8 mouse cellular contexts compared by ENCODE assay signal in the genomic region with DNA sequence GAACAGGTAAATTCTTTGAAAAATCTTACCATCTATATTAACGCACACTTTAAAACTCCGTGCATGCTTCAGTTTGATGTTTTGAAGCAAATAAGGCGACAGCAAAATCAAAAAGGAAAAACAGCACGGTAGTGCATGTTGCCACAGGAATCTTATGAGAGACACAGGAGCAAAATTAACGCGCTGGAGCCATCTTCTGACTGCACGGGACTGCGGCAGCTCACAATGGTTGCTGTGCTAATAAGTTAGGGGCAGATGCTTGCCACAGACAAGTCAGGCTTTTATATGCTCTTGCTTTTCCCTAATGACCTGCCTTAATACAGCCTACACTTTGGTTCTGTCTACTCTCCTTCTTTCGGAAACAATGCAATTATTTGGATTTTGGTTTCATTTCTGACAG.
DNase-seq lines count a peak whose midpoint lies in the region; ATAC-seq and TF ChIP-seq lines count a peak whose summit lies in the region.

No protein-coding gene starts in this region.

- WGBS in lung, adult 2 months, result 70% methylated on average over 9 of the region's 9 CpGs
- WGBS in embryonic facial prominence, embryonic 13.5 days, result 64% methylated on average over 9 of the region's 9 CpGs
- 58% methylated on average over 9 of the region's 9 CpGs for WGBS in neural tube, embryonic 12.5 days

- peak; percentile 16; the same call in 1 of the 2 replicates for TF ChIP-seq CTCF in lung, adult 2 months (IDR thresholded peaks at IDR 0.05; ENCODE audit: insufficient read depth, low read length)

- H3K27ac ChIP-seq in embryonic facial prominence, embryonic 13.5 days, result peak overlapping the region; percentile 7; the same call in 1 of the 2 replicates
- no peak overlapping the region for H3K27ac ChIP-seq in neural tube, embryonic 12.5 days

- no peak for ATAC-seq in embryonic facial prominence, embryonic 13.5 days (ENCODE audit: insufficient number of reproducible peaks, insufficient read depth, low FRiP score, low TSS enrichment, low read depth)
- ATAC-seq in neural tube, embryonic 12.5 days (ENCODE audit: low FRiP score, low read depth), result 0 out of 2 replicates have a peak, but pooled peaks have one; percentile 8

- H3K4me1 ChIP-seq in lung, adult 2 months (ENCODE audit: control insufficient read depth, insufficient read depth, low read length), result no peaks in the 10 kb centered on the region
- H3K4me1 ChIP-seq in embryonic facial prominence, embryonic 13.5 days, result peaks cover 9% of the 10 kb centered on the region; the same call in 1 of the 2 replicates
- peaks cover 3% of the 10 kb centered on the region for H3K4me1 ChIP-seq in neural tube, embryonic 12.5 days

- no peak overlapping the region for H3K4me3 ChIP-seq in lung, adult 2 months (replicated peaks; ENCODE audit: extremely low read depth, low read depth, low read length)
- H3K4me3 ChIP-seq in embryonic facial prominence, embryonic 13.5 days, result no peak overlapping the region
- no peak overlapping the region for H3K4me3 ChIP-seq in neural tube, embryonic 12.5 days

- H3K36me3 ChIP-seq in embryonic facial prominence, embryonic 13.5 days, result no peaks in the 10 kb centered on the region
- no peaks in the 10 kb centered on the region for H3K36me3 ChIP-seq in neural tube, embryonic 12.5 days

- 0 out of 2 replicates have a peak, but pooled peaks cover 3% of the 10 kb centered on the region for H3K27me3 ChIP-seq in embryonic facial prominence, embryonic 13.5 days
- no peaks in the 10 kb centered on the region for H3K27me3 ChIP-seq in neural tube, embryonic 12.5 days (replicated peaks)

- H3K9me3 ChIP-seq in embryonic facial prominence, embryonic 13.5 days, result no peaks in the 10 kb centered on the region
- no peaks in the 10 kb centered on the region for H3K9me3 ChIP-seq in neural tube, embryonic 12.5 days

- H3K4me2 ChIP-seq in embryonic facial prominence, embryonic 13.5 days, result no peak overlapping the region
- no peak overlapping the region for H3K4me2 ChIP-seq in neural tube, embryonic 12.5 days (replicated peaks)

- no peak overlapping the region for H3K9ac ChIP-seq in embryonic facial prominence, embryonic 13.5 days
- no peak overlapping the region for H3K9ac ChIP-seq in neural tube, embryonic 12.5 days

- DNase-seq in lung, adult 2 months, result no peak
- DNase-seq in lung, postnatal 14 days, result no peak
- DNase-seq in kidney, postnatal 25 days, result peak; percentile 50 to 52
- DNase-seq in testis, postnatal 10 days (ENCODE audit: low spot score), result no peak
- no peak for DNase-seq in adrenal gland, adult 8-10 months
- no peak for DNase-seq in thymus, postnatal 14 days

- no peak for TF ChIP-seq POLR2A in lung, adult 2 months (IDR thresholded peaks at IDR 0.05; ENCODE audit: borderline replicate concordance, extremely low read depth, low read depth, low read length)

Comparison
In these comparisons a context has a peak if more than half of its experiments do, and no peak if none do; other contexts are left out.
1. DNase-seq: peak in kidney, postnatal 25 days (2 of 2); none in lung, adult 2 months (single experiment), lung, postnatal 14 days (single experiment), testis, postnatal 10 days (single experiment), adrenal gland, adult 8-10 months (single experiment) and thymus, postnatal 14 days (single experiment).